Mouse (Mus musculus) stomach, postnatal 0 days (tissue): ENCODE measurements around the gene Ccdc194.

Experiments used
- CTCF ChIP-seq: IDR thresholded peaks from 2 replicates; pipeline ENCODE4 v1.5.1; 2016; ENCODE audit warnings: antibody characterized with exemption, low read depth, mild to moderate bottlenecking, moderate library complexity
- EP300 ChIP-seq: optimal IDR thresholded peaks from 2 replicates; pipeline ENCODE3; 2016; ENCODE audit warnings: antibody characterized with exemption

DNA sequence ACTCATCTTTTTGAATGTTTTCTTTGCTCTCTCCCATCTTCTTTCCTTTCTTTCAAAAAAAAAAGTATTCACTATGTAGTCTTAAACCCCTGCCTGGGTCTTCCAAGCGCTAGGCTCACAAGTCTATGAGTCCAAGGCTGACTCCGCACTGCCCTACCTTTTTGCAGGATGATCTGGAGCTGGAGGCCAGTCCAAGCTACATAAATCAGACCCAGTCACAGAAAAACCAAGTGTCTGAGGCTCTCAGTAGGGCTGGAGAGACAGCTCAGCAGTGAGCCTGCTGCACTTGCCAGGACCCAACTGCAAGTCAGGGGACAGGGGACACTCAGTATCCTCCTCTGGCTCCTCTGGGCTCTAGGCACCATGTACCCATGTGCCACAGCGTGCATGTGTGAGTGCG, 21.2 kb downstream of the Ccdc194 start:
- TF ChIP-seq CTCF, result no peak
- TF ChIP-seq EP300, result no peak
